Mouse (Mus musculus) liver, embryonic 14.5 days (tissue): ENCODE measurements at regions not wholly inside any gene's neighbourhood (a gene's known extent, or its start where the extent isn't known, plus 50 kb on each side); places are given as distances from the start of the nearest gene placed in this dataset.

Experiments
- ATAC-seq: fragments of 200-750 bp; cut with Nextera tagmentation; 2 replicates; pipeline ENCODE4 v1.8.0; 2017; ENCODE audit warnings: moderate number of reproducible peaks, mild to moderate bottlenecking, moderate library complexity; ENCODE audit not compliant: insufficient read depth
- DNase-seq, 3 experiments: peaks; one replicate each; pipeline ENCODE4 v3.0.0-alpha.2; 2012 to 2013; ENCODE audit warnings: low read depth in 3 of 3, low spot score in 3 of 3
- H3K27ac ChIP-seq: fragments of 300-500 bp; sonication (generic); 2 replicates; pipeline ENCODE4 v1.5.1; 2014; ENCODE audit warnings: moderate library complexity, mild to moderate bottlenecking, control low read depth, inconsistent platforms
- H3K27me3 ChIP-seq: fragments of 300-500 bp; sonication (generic); 2 replicates; pipeline ENCODE4 v1.6.1; 2014; ENCODE audit warnings: mild to moderate bottlenecking, low read length, moderate library complexity; ENCODE audit not compliant: control insufficient read depth, insufficient read depth
- H3K36me3 ChIP-seq: fragments of 300-500 bp; sonication (generic); replicated peaks from 2 replicates; pipeline ENCODE4 v1.6.1; 2014; ENCODE audit warnings: low read depth; ENCODE audit not compliant: control insufficient read depth, insufficient read depth
- H3K4me1 ChIP-seq, 2 experiments: fragments of 200-500 bp in 1 of 2; fragments of 300-500 bp in 1 of 2; sonication (generic) in 1 of 2; replicated peaks; 2 replicates each; pipeline ENCODE4 v1.6.1; 2012 to 2014; ENCODE audit warnings: antibody characterized with exemption in 1 of 2, inconsistent platforms in 1 of 2, low read length in 1 of 2; ENCODE audit not compliant: control insufficient read depth in 2 of 2, insufficient read depth in 2 of 2
- H3K4me2 ChIP-seq: fragments of 300-500 bp; sonication (generic); 2 replicates; pipeline ENCODE4 v1.6.1; 2014; ENCODE audit warnings: low read depth, mild to moderate bottlenecking, control low read depth, moderate library complexity
- H3K4me3 ChIP-seq, 2 experiments: fragments of 200-500 bp in 1 of 2; fragments of 300-500 bp in 1 of 2; sonication (generic) in 1 of 2; 2 replicates each; pipeline ENCODE4 v1.5.1; 2012 to 2014; ENCODE audit warnings: low read depth in 2 of 2, low read length in 2 of 2, mild to moderate bottlenecking in 2 of 2, control low read depth in 1 of 2, inconsistent platforms in 1 of 2, moderate library complexity in 1 of 2; ENCODE audit not compliant: insufficient read depth in 1 of 2
- H3K9ac ChIP-seq: fragments of 300-500 bp; sonication (generic); replicated peaks from 2 replicates; pipeline ENCODE4 v1.6.1; 2014; ENCODE audit warnings: mild to moderate bottlenecking, control low read depth, moderate library complexity
- H3K9me3 ChIP-seq: fragments of 300-500 bp; sonication (generic); 2 replicates; pipeline ENCODE4 v1.6.1; 2016; ENCODE audit warnings: low read length, mixed read lengths; ENCODE audit not compliant: control insufficient read depth
- CTCF ChIP-seq: IDR thresholded peaks from 2 replicates; pipeline ENCODE4 v1.5.1; 2016; ENCODE audit warnings: antibody characterized with exemption, low read depth, control low read depth
- EP300 ChIP-seq: IDR thresholded peaks from 2 replicates; pipeline ENCODE4 v1.6.1; 2016; ENCODE audit warnings: antibody characterized with exemption, low read depth
- WGBS: fragments of 180-500 bp; shearing (Covaris S2); extraction: QIAGEN DNeasy Blood & Tissue Kit; methylation state at CpG from one replicate; pipeline ENCODE4 v1.1.7; 2014; ENCODE audit not compliant: insufficient replicate concordance; 5-methylcytosine and 5-hydroxymethylcytosine counted together

DNA sequence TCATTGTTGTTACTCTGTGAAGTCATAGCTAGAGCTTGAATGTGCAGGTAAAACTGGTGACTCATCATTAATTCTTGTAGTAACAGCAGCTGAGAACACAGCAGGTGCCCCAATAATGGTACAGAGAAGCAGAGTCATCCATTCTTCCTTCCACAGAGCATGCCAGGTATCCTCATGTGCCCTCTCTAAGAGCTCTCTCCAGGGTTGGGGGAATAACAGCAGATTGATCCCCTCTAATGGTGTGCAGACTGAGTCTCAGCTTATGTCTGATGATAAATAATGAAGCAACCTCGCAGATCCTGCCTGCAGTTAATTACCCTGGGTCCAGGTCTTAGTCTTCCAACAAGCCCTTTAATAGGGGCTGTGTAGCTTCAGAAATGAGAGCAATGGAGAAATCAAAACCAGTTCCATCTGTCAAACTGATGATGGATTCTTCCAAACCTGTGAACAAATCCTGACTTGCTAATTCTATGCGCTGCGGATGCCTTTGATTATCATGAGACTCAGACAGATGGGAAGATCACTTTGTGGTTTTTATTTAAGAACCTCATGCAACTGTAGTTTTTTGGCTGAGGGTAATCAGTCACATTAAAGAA lies 169.3 kb upstream of the Pex5l start:
- H3K36me3 ChIP-seq = no peaks in the 10 kb centered on the region
- no peaks in the 10 kb centered on the region for H3K4me1 ChIP-seq
- no peak for TF ChIP-seq EP300
- TF ChIP-seq CTCF = no peak
- WGBS = 72% methylated on average over 3 of the region's 3 CpGs
- no peak for ATAC-seq
- DNase-seq = no peak
- no peak overlapping the region for H3K9ac ChIP-seq
- no peak overlapping the region for H3K4me2 ChIP-seq
- no peaks in the 10 kb centered on the region for H3K9me3 ChIP-seq
- H3K4me3 ChIP-seq = no peak overlapping the region
- no peaks in the 10 kb centered on the region for H3K27me3 ChIP-seq
- H3K27ac ChIP-seq = no peak overlapping the region

DNA sequence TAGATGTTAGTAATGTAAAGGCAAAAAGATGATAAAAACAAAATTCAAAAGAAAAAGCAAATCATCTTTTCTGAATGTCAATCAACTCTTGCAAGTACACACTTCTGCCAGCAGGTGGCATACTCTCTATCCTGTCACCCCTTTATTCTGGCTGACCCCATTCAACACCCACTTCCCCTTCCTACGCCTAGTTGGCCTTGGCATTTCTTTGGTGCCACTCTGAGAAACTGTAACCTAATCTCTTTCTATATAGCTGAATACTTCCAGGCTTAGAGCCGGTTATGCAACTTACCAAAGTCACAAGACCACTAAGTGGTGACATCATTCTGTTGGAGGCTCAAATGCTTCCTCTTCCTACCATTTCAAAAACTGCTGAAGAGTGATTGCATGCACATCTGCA lies 165.2 kb upstream of the Pex5l start:
- no peaks in the 10 kb centered on the region for H3K36me3 ChIP-seq
- no peak overlapping the region for H3K9ac ChIP-seq
- no peak for TF ChIP-seq EP300
- peak; percentile 42 for TF ChIP-seq CTCF
- no peak overlapping the region for H3K4me2 ChIP-seq
- no peaks in the 10 kb centered on the region for H3K9me3 ChIP-seq
- 14% methylated on average over 2 of the region's 2 CpGs for WGBS
- no peak overlapping the region for H3K4me3 ChIP-seq
- H3K27ac ChIP-seq = no peak overlapping the region
- DNase-seq (no peak), ATAC-seq (no peak)
- H3K4me1 ChIP-seq = no peaks in the 10 kb centered on the region
- H3K27me3 ChIP-seq = no peaks in the 10 kb centered on the region

DNA sequence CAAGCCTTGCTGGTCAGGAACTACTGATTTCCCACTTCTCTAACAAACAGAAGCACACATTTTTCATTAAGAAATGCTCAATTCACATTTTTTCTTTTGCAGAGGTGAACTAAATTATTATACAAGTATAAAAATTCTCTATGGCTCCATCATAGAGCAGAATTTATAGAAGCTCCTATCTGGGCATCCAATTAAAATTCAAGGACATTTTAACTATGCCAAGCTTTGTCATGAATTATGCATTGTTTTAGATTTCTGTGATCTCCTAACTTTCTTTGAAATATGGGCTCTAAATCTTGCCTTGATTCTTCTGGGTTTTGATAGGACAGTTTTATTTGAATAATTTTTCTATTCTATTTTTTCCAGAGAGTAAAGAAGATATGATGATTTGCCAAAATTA lies 163.1 kb upstream of the Pex5l start:
- no peak for TF ChIP-seq EP300
- TF ChIP-seq CTCF = no peak
- ATAC-seq (no peak), DNase-seq (no peak)
- Histone ChIP-seq H3K9me3 (no peaks in the 10 kb centered on the region), H3K4me3 (no peak overlapping the region), H3K27ac (no peak overlapping the region), H3K4me1 (no peaks in the 10 kb centered on the region), H3K36me3 (no peaks in the 10 kb centered on the region), H3K9ac (no peak overlapping the region), H3K4me2 (no peak overlapping the region), H3K27me3 (no peaks in the 10 kb centered on the region)

DNA sequence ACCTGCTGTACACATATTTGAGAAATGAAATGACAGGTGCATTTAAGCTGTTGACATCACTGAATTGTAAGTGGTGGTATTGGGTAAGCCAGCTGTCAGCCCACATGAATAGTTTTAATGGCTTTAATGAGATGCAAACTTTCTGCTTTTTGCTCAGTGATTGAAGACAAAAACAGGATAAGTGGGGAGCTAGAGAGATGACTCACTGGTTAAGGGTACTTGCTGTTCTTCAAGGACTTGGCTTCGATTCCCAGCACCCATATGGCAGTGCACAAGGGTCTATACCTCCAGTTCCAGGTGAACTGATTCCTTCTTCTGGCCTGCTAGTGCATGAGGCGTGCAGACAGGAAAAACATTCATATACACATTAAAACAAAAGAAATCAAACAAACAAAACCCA lies 162.7 kb upstream of the Pex5l start:
- Histone ChIP-seq H3K4me3 (no peak overlapping the region), H3K4me2 (no peak overlapping the region), H3K9me3 (no peaks in the 10 kb centered on the region), H3K4me1 (no peaks in the 10 kb centered on the region), H3K27me3 (no peaks in the 10 kb centered on the region), H3K36me3 (no peaks in the 10 kb centered on the region), H3K9ac (no peak overlapping the region), H3K27ac (no peak overlapping the region)
- ATAC-seq (no peak), DNase-seq (no peak)
- TF ChIP-seq CTCF (no peak), EP300 (no peak)
- 27% methylated on average over 2 of the region's 2 CpGs for WGBS

DNA sequence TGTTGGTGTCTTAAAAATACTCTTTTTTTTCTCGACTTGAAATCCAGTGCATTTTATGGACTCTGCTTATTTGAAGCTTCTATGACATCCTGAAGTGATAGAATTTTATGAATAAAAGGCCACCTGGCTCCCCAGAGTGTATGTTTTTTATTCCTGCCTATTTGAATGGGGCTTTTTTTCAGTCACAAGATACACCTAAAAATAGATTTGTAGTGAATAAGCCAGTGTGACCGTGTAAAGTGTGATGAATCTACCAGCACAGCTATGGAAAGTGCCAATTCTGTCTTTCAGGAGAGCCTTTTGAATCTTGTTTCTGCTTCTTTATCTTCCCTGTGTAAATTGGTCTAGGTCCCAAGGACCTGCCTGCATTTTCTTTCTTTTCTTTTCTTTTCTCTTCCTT lies 119.8 kb upstream of the Pex5l start:
- TF ChIP-seq CTCF (no peak), EP300 (no peak)
- H3K27me3 ChIP-seq = no peaks in the 10 kb centered on the region
- H3K9ac ChIP-seq = no peak overlapping the region
- H3K4me2 ChIP-seq = no peak overlapping the region
- H3K27ac ChIP-seq = no peak overlapping the region
- H3K9me3 ChIP-seq = no peaks in the 10 kb centered on the region
- no peaks in the 10 kb centered on the region for H3K36me3 ChIP-seq
- 31% methylated on average over 2 of the region's 2 CpGs for WGBS
- H3K4me3 ChIP-seq = no peak overlapping the region
- H3K4me1 ChIP-seq = no peaks in the 10 kb centered on the region
- ATAC-seq = no peak
- DNase-seq = no peak
